Mouse (Mus musculus) erythroblast, embryonic 14.5 days (primary cell): ENCODE data around the gene Arid5b. TPM values are rescaled to one million over a fixed set of nuclear protein-coding genes. Genes with fewer than 3 reads are reported as not detected.
A peak's percentile ranks its signal among the peaks of the same experiment; 100 is the strongest.

Experiments used
- H3K27me3 ChIP-seq: 2 replicates; pipeline ENCODE4 v1.6.1; 2012; ENCODE audit warnings: inconsistent platforms; ENCODE audit not compliant: control insufficient read depth
- H3K36me3 ChIP-seq: 2 replicates; pipeline ENCODE4 v1.6.1; 2012; ENCODE audit warnings: mild to moderate bottlenecking, inconsistent platforms; ENCODE audit not compliant: control insufficient read depth
- H3K4me1 ChIP-seq: 2 replicates; pipeline ENCODE4 v1.6.1; 2012; ENCODE audit warnings: inconsistent platforms; ENCODE audit not compliant: control insufficient read depth
- H3K4me3 ChIP-seq: replicated peaks from 2 replicates; pipeline ENCODE3; 2012; ENCODE audit warnings: moderate library complexity, mild to moderate bottlenecking, inconsistent platforms
- H3K9me3 ChIP-seq: 2 replicates; pipeline ENCODE4 v1.6.1; 2012; ENCODE audit warnings: low read length, inconsistent platforms, mixed read lengths; ENCODE audit not compliant: control insufficient read depth
- GATA1 ChIP-seq: IDR thresholded peaks from 2 replicates; pipeline ENCODE4 v1.6.1; 2012; ENCODE audit warnings: low read length, inconsistent platforms, mixed read lengths
- TAL1 ChIP-seq: IDR thresholded peaks from 3 replicates; pipeline ENCODE4 v1.6.1; 2012; ENCODE audit warnings: low read length, inconsistent platforms, mixed read lengths
- polyA plus RNA-seq: library from polyadenylated mRNA; stranded (reverse); fragments of >175 nt; gene quantifications from 2 replicates; pipeline ENCODE4 v1.2.3, GENCODE M21; 2012

Gene Arid5b
- polyA plus RNA-seq, 1 experiment, result 0.01 TPM

GRCm38 (mm10) chr10:68156646-68157245 lies 121.8 kb downstream of the Arid5b start:
- H3K4me1 ChIP-seq, result peaks cover 80% of the 10 kb centered on the region
- peaks cover 3% of the 10 kb centered on the region; the same call in 1 of the 2 replicates for H3K27me3 ChIP-seq
- H3K4me3 ChIP-seq, result peak overlapping the region; percentile 71
- H3K9me3 ChIP-seq, result no peaks in the 10 kb centered on the region
- H3K36me3 ChIP-seq, result peaks cover 40% of the 10 kb centered on the region
- no peak for TF ChIP-seq GATA1
- TF ChIP-seq TAL1, result no peak

GRCm38 (mm10) chr10:68156159-68156558 lies 122.4 kb downstream of the Arid5b start:
- no peaks in the 10 kb centered on the region for H3K9me3 ChIP-seq
- TF ChIP-seq TAL1 (no peak), GATA1 (no peak)
- peak overlapping the region; percentile 71 for H3K4me3 ChIP-seq
- H3K36me3 ChIP-seq, result peaks cover 40% of the 10 kb centered on the region
- H3K4me1 ChIP-seq, result peaks cover 80% of the 10 kb centered on the region
- H3K27me3 ChIP-seq, result peaks cover 3% of the 10 kb centered on the region; the same call in 1 of the 2 replicates

- Histone ChIP-seq H3K4me3 (peak overlapping the region; percentile 71), H3K9me3 (no peaks in the 10 kb centered on the region), H3K36me3 (peaks cover 36% of the 10 kb centered on the region), H3K4me1 (peaks cover 83% of the 10 kb centered on the region), H3K27me3 (peaks cover 3% of the 10 kb centered on the region; the same call in 1 of the 2 replicates)
- TF ChIP-seq GATA1 (peak; percentile 98), TAL1 (peak; percentile 87)
Measured at GRCm38 (mm10) chr10:68155431-68156119, 123.0 kb downstream of the Arid5b start.

- Histone ChIP-seq H3K27me3 (no peaks in the 10 kb centered on the region), H3K9me3 (peaks cover 4% of the 10 kb centered on the region), H3K36me3 (peaks cover 30% of the 10 kb centered on the region), H3K4me1 (peaks cover 75% of the 10 kb centered on the region), H3K4me3 (no peak overlapping the region)
- no peak for TF ChIP-seq GATA1
- TF ChIP-seq TAL1, result no peak
Measured at GRCm38 (mm10) chr10:68154046-68154765, 124.3 kb downstream of the Arid5b start.

GRCm38 (mm10) chr10:68153344-68154045 lies 125.0 kb downstream of the Arid5b start:
- peaks cover 4% of the 10 kb centered on the region for H3K9me3 ChIP-seq

GRCm38 (mm10) chr10:68148495-68148894 lies 130.0 kb downstream of the Arid5b start:
- Histone ChIP-seq H3K4me1 (peaks cover 37% of the 10 kb centered on the region), H3K4me3 (no peak overlapping the region), H3K27me3 (no peaks in the 10 kb centered on the region), H3K9me3 (peaks cover 4% of the 10 kb centered on the region), H3K36me3 (peaks cover 3% of the 10 kb centered on the region)
- TF ChIP-seq GATA1 (no peak), TAL1 (no peak)

More at GRCm38 (mm10) chr10:68153344-68154045, 125.0 kb downstream of the Arid5b start:
- no peaks in the 10 kb centered on the region for H3K27me3 ChIP-seq
- H3K4me3 ChIP-seq, result no peak overlapping the region
- peaks cover 74% of the 10 kb centered on the region for H3K4me1 ChIP-seq
- H3K36me3 ChIP-seq, result peaks cover 24% of the 10 kb centered on the region
- TF ChIP-seq TAL1, result no peak
- TF ChIP-seq GATA1, result no peak

- Histone ChIP-seq H3K27me3 (peaks cover 3% of the 10 kb centered on the region; the same call in 1 of the 2 replicates), H3K4me1 (peaks cover 29% of the 10 kb centered on the region), H3K36me3 (peaks cover 3% of the 10 kb centered on the region), H3K9me3 (peaks cover 4% of the 10 kb centered on the region), H3K4me3 (no peak overlapping the region)
- TF ChIP-seq GATA1, result no peak
Measured at GRCm38 (mm10) chr10:68147730-68148129, 130.8 kb downstream of the Arid5b start.

- peaks cover 27% of the 10 kb centered on the region for H3K4me1 ChIP-seq
- H3K27me3 ChIP-seq, result peaks cover 5% of the 10 kb centered on the region
- H3K9me3 ChIP-seq, result peaks cover 4% of the 10 kb centered on the region
- H3K4me3 ChIP-seq, result no peak overlapping the region
- TF ChIP-seq TAL1 (no peak), GATA1 (no peak)
- peaks cover 3% of the 10 kb centered on the region for H3K36me3 ChIP-seq
Measured at GRCm38 (mm10) chr10:68146842-68147241, 131.7 kb downstream of the Arid5b start.
